Mouse (Mus musculus): ENCODE measurements around the gene Nfkbid.

The Nfkbid gene

GRCm38 (mm10) chr7:30430191-30430590 is 8.7 kb downstream of the Nfkbid start:
- no peak for DNase-seq

GRCm38 (mm10) chr7:30431793-30432192 is 10.3 kb downstream of the Nfkbid start:
- DNase-seq, result peak; percentile 75

DNA sequence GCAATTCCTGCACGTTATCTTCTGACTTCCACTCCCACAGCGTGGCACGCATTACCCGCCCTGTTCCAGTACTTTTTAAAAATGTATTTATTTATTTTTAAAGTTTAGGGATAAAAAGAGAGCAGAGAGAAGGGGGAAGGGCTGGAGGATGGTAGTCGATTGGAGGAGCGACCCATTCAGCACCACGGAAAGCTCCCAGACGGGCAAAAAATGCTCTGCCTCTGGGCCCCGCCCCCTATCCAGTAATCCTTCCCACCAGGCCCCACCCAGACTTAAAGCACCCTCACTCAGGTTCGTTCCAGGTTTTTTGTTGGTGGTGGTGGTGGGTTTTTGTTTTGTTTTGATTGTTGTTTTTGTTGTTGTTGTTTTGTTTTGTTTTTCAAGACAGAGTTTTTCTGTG is 12.7 kb downstream of the Nfkbid start:
- DNase-seq, result peak; percentile 77

DNA sequence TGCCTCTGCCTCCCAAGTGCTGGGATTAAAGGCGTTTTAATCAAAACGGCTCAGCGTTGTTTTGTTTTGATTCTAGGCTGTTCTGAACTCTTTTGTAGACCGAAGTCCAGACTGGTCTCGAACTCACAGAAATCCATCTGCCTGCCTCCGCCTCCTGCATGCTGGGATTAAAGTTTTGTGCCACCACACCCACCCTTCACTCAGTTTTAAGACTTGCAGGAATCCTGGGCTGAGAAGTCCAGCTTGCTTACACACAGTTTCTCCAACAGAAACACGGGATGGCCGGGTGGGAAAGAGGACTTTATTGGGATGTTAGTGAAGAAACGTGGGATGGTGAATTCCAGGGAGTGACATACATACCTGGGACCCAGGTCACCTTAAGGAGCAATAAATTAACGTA is 13.2 kb downstream of the Nfkbid start:
- DNase-seq, result no peak

GRCm38 (mm10) chr7:30435156-30435555 is 13.6 kb downstream of the Nfkbid start:
- DNase-seq, result no peak

DNA sequence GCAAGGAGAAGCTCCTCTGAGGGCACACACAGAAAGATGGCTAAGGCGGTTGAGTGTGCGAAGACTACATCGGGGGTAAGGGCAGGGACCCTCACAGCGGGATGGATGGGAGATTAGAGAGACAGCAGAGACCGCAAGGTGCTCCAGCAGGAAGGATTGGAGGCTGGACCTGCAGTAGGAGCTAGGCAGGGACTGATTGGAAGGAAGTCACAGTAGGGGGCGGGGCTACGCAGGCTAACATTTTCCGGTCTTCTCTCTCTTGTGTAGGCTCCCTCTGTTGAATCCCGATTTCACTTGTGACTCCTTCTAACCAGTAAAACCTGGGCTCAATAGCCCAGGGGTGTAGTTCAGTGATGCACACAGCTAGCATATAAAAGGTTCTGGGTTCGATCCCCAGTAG is 15.3 kb downstream of the Nfkbid start:
- DNase-seq, result peak; percentile 20

- DNase-seq, result no peak
These were observed 18.2 kb downstream of the Nfkbid start for GRCm38 (mm10) chr7:30439734-30440133.

DNA sequence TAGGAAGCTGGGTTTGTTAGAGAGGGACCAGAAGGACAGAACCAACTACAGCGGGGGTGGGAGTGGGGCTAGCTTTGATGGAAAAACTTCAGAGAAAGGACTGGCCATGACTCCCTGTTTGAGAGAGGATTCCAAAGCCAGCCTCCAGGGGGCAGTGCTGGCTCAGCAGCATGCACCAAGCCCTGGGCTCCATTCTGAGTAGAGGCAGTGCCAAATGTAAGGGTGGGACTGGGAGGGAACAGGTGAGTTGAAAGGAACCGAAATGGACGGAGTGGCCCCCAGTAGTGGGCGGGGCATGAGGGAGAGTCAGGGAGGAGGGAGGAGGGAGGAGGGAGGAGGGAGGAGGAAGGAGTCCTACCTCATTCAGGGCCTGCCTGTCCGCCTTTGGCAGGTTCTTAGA is 19.2 kb downstream of the Nfkbid start:
- DNase-seq, result peak; percentile 64

DNA sequence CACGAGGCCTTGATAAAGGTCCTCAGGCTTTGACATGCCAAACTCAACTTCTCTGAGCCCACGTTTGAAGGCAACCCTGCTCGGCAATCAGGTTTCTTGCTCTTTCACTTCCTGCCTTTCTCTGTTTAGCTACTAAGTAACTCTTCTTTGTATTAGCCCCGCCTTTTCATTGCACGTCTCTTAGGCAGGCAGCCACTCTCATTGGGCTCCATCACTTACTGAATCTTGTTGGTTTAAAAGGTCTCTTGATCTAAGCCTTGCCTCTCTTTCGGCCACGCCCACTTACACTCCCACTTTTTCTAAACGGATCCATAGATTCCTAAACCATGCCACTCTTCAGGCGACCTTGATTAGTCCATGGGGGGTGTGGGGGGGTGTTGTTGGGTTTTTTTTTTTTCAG is 22.2 kb downstream of the Nfkbid start:
- peak; percentile 21 for DNase-seq

- DNase-seq, result peak; percentile 81
These were observed 22.8 kb downstream of the Nfkbid start for GRCm38 (mm10) chr7:30444154-30444970.

DNA sequence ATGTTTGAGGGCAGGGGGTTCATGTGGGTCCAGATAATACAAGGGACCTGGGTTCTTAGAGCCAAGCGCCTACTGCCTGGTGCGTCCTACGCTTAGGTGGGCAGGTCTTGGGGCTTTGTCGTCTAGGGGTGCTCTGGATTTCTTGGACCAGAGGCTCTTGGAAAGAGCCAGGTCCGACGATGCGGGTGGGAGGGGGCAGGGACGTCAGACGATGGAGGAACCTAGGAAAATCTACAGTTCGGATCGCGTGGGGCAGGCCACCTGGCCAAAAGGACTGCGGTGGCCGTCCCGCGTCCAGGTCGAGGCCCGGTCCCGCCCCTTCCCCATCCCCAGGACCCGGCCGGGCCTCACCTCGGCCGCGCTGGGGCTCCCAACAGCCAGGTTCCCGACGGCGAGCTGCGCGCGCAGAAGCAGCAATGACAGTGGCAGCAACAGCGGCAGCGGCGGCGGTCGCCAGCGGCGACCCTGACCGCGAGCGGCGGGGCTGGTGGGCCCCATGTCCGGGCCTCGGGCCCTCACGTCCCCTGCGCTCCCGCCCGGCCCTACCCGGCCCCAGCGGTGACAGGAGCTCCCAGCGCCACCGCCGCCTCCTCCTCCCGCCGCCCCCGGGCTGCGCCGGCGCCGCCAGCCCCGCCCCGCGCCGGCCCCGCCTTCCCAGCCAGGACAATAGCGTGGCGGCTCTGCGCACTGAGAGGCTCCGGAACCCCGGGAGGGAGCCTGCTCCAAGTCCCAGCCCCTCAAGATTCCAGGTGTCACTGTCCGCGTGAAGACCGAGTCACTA is 23.6 kb downstream of the Nfkbid start, which contains the start of gene Aplp1:
TSS of gene Aplp1 (minus strand) at position 565 of the 781 bp plus-strand sequence.
- peak; percentile 84 for DNase-seq

GRCm38 (mm10) chr7:30450241-30450640 is 28.7 kb downstream of the Nfkbid start:
- no peak for DNase-seq

DNA sequence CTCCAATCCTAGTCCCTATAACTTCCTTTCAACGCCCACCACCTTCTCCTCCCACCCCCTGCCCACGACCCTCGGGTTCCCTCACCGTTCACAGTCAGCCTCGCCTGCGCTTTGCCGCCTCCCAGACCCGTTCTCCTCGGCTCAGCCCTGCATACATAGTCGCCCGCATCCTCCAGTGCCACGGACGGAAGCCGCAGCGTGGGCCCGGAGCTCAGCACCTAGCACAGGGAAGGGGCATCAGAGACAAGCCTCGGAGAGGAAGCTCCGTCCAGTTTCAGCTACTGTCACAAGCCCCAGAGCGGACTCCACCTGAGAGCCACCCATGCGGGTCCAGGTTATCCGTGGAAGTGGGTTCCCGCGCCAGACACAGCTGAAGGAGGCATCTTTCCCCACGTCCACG is 31.8 kb downstream of the Nfkbid start:
- DNase-seq, result no peak

DNA sequence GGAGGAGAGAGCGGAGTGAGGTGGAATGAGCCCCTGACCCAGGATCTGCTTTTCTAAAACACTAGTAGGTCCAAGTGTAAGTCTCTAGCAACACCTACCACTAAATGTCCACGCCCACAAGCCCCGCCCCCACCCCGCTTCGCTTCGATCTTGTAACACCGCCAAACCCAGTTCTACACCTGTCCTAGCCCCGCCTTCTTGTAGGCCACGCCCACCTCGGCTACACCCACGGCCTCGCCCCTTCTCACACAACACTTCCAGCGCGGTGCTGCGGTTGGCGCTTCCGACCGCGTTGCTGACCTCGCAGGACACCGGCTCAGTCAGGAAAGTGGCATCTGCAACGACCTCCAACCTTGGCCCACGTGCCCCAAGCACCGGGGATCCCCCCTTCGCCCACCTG is 32.2 kb downstream of the Nfkbid start:
- peak; percentile 34 for DNase-seq

DNA sequence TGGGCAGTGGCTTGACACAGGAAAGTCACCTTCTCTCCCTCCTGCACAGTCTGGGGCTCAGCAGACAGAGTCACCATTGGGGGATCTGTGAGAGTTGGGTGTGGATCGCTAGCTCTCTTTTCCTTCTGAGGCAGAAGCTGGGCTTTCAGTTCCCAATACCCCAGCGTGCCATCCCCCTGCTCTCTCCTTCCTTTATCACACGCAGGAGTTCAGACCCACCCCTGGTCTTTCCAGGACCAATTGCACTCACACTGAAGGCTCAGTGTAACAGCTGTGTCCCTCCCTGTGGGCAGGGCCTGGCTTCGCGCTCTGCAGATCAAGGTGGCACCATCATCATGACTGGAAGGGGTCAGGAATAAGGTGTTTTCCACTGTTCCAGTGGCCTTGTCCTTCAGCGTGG is 32.7 kb downstream of the Nfkbid start:
- DNase-seq, result no peak

DNA sequence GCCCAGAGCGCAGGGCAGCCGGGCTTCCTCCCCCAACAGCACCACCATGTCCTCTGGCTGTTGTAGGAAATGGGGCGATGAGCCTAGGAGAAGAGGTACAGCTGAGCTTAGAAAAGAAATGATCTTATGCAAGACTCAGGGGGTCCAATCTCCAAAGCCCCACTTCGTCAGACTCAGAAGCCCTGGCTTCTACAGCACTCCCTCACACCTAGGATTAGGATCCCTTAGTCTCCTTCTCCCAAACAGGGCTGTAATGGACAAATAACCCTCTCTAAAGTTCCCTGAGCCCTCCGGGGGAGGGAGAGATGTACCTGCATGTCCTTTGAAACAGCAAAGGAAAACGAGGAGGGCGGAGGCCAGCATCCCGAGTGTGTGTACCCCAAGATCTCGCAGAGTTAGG is 35.0 kb downstream of the Nfkbid start:
- DNase-seq, result no peak

GRCm38 (mm10) chr7:30456911-30457628 is 35.5 kb downstream of the Nfkbid start:
- DNase-seq, result peak; percentile 57

GRCm38 (mm10) chr7:30457629-30458330 is 36.2 kb downstream of the Nfkbid start, which contains the start of the genes Kirrel2 and Nphs1:
Gene Kirrel2 (minus strand): TSS chr7:30457690.
Gene Nphs1 (plus strand): TSS chr7:30458315.
- DNase-seq, result peak; percentile 71

GRCm38 (mm10) chr7:30459484-30459883 is 38.0 kb downstream of the Nfkbid start:
- DNase-seq, result no peak

DNA sequence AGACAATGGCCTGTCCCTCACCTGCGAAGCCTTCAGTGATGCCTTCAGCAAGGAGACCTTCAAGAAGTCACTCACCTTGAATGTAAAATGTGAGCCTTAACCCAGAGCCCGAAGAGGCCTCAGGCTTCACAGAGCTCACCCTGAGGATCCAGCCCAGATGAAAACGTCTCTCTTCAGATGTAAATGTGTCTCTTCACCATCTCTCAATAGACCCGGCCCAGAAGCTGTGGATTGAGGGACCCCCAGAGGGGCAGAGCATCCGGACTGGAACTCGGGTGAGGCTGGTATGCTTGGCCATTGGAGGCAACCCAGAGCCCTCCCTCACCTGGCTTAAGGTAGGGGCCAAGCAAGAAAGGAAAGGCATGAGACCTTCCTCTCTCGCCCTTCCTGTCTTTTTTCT is 42.0 kb downstream of the Nfkbid start:
- no peak for DNase-seq

DNA sequence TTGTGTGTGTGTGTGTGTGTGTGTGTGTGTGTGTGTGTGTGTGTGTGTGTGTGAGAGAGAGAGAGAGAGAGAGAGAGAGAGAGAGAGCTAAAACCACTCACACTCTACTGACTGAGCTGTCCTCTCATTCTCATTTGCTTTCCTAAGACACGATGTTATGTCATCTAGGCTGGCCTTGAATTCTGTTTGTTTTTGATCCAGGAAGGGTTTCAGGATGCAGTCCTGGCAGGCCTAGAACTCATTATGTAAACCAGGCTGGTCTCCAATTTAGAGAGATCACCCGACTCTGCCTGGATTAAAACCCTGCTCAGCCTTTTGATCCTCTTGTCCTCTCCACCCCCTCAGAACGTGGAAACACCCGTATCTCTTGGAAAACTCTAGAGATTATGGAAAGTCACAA is 42.5 kb downstream of the Nfkbid start:
- no peak for DNase-seq

- no peak for DNase-seq
These were observed 43.3 kb downstream of the Nfkbid start for GRCm38 (mm10) chr7:30464816-30465300.
